Comparison of ENCODE assay signal across 10 mouse cellular contexts in the genomic region with DNA sequence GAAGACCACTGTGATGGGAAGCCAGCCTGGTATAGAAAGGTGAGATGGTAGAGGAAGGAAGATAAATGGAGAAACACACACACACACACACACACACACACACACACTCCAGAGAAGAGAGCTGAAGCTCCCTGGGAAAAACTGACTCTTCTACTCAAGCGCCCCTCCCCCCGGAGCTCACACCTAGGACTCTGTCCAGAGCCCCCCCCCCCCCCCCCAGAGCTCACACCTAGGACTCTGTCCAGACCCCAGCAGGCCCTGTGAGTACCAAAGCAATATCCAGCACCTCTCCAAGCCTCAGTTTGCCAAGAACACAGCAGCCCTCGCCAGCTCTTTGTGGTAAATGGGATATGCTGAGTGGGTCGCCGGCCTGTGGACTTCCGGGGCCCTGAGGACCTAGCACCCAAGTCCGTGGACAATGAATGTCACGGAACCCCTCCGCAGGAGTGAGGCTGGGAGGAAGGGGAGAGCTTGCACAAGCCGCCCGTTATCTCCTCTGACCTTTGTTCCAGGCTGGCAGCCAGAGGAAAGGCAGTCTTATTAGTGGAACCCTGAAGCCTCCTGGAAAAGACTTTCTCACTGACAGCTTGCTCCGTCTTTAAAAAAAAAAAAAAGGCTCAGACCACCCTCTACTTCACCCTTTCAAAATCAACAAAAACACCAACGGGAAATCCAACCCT. TPM values are rescaled to one million over a fixed set of nuclear protein-coding genes. Genes with fewer than 3 reads are reported as not detected.
DNase-seq lines count a peak whose midpoint lies in the region; ATAC-seq and TF ChIP-seq lines count a peak whose summit lies in the region.
"Had no signal": no experiment of that assay in that cellular context is flagged by ENCODE, and none has a peak within 500 bp of the region (broad histone marks: within the 10 kb centered on the region; RNA-seq: fewer than 3 reads in every experiment).

No protein-coding gene starts in this region.

- 29% methylated on average over 13 of the region's 13 CpGs for WGBS in heart, embryonic 11.5 days (ENCODE audit: insufficient replicate concordance)
- WGBS in forebrain, embryonic 16.5 days: 45% methylated on average over 12 of the region's 13 CpGs
- 64% methylated on average over 13 of the region's 13 CpGs for WGBS in intestine, embryonic 14.5 days
- 48% methylated on average over 13 of the region's 13 CpGs for WGBS in midbrain, postnatal 0 days

- no peak for DNase-seq in heart, adult 8-10 months (ENCODE audit: low spot score)
- DNase-seq in intestine, embryonic 14.5 days (ENCODE audit: low spot score): no peak
- no peak for DNase-seq in midbrain, postnatal 0 days (ENCODE audit: low spot score)
- no peak for DNase-seq in left cerebral cortex, postnatal 25 days (ENCODE audit: low spot score in 2 of 2)
- DNase-seq in left cerebral cortex, adult 2 months (ENCODE audit: extremely low spot score in 1 of 2, low spot score in 2 of 2): no peak
- DNase-seq in spleen, adult 12 weeks (ENCODE audit: low spot score): no peak

- H3K4me2 ChIP-seq in heart, embryonic 11.5 days: peak overlapping the region; percentile 87
- peak overlapping the region; percentile 26 for H3K4me2 ChIP-seq in forebrain, embryonic 16.5 days (ENCODE audit: low read length)
- peak overlapping the region; percentile 25 for H3K4me2 ChIP-seq in intestine, embryonic 14.5 days (ENCODE audit: low read length)
- H3K4me2 ChIP-seq in midbrain, postnatal 0 days (ENCODE audit: low read depth, low read length, poor library complexity, severe bottlenecking): peak overlapping the region; percentile 93

- peak overlapping the region; percentile 59 for H3K27ac ChIP-seq in heart, embryonic 11.5 days (ENCODE audit: low read depth, low read length)
- H3K27ac ChIP-seq in forebrain, embryonic 16.5 days (ENCODE audit: low read length): no peak overlapping the region
- no peak overlapping the region for H3K27ac ChIP-seq in intestine, embryonic 14.5 days (ENCODE audit: low read depth)
- H3K27ac ChIP-seq in midbrain, postnatal 0 days (ENCODE audit: low read depth, low read length): no peak overlapping the region
- H3K27ac ChIP-seq in left cerebral cortex, adult 2 months: no peak overlapping the region

- no peak for ATAC-seq in heart, embryonic 11.5 days (replicated peaks; ENCODE audit: insufficient number of reproducible peaks, low FRiP score, low TSS enrichment)
- no peak for ATAC-seq in forebrain, embryonic 16.5 days
- ATAC-seq in intestine, embryonic 14.5 days (replicated peaks; ENCODE audit: low FRiP score, low TSS enrichment, low read depth): no peak
- no peak for ATAC-seq in midbrain, postnatal 0 days (ENCODE audit: low FRiP score)

- TF ChIP-seq CTCF in midbrain, postnatal 0 days (IDR thresholded peaks at IDR 0.05): no peak
- no peak for TF ChIP-seq CTCF in left cerebral cortex, adult 2 months (IDR thresholded peaks at IDR 0.05)

- H3K9ac ChIP-seq in heart, embryonic 11.5 days (ENCODE audit: low read depth, low read length): 0 out of 2 replicates have a peak overlapping the region, but pooled peaks have one; percentile 36
- 0 out of 2 replicates have a peak overlapping the region, but pooled peaks have one; percentile 27 for H3K9ac ChIP-seq in forebrain, embryonic 16.5 days (replicated peaks; ENCODE audit: low read depth, low read length)
- H3K9ac ChIP-seq in intestine, embryonic 14.5 days (ENCODE audit: low read length): no peak overlapping the region
- no peak overlapping the region for H3K9ac ChIP-seq in midbrain, postnatal 0 days (replicated peaks; ENCODE audit: low read length, poor library complexity, severe bottlenecking)

- intact Hi-C loops in left cerebral cortex, postnatal 25 days (cut with DNase I): no loop called here
- intact Hi-C loops in left cerebral cortex, adult 2 months (cut with DNase I): loop anchor here (2.0 kb wide), 1 partner anchor 54 kb away; no protein-coding TSS in a partner anchor

- H3K4me3 ChIP-seq in heart, embryonic 11.5 days (ENCODE audit: low read depth, low read length): no peak overlapping the region
- H3K4me3 ChIP-seq in forebrain, embryonic 16.5 days (replicated peaks; ENCODE audit: low read length): no peak overlapping the region
- no peak overlapping the region for H3K4me3 ChIP-seq in intestine, embryonic 14.5 days (ENCODE audit: low read depth, low read length)
- H3K4me3 ChIP-seq in midbrain, postnatal 0 days (ENCODE audit: low read depth, low read length): peak overlapping the region; percentile 1; the same call in 1 of the 2 replicates
- H3K4me3 ChIP-seq in left cerebral cortex, adult 2 months: no peak overlapping the region

- no peaks in the 10 kb centered on the region for H3K36me3 ChIP-seq in heart, embryonic 11.5 days (ENCODE audit: control insufficient read depth, insufficient read depth, low read length)
- H3K36me3 ChIP-seq in forebrain, embryonic 16.5 days (ENCODE audit: control insufficient read depth, insufficient read depth): no peaks in the 10 kb centered on the region
- no peaks in the 10 kb centered on the region for H3K36me3 ChIP-seq in intestine, embryonic 14.5 days (ENCODE audit: control insufficient read depth, insufficient read depth, low read length)
- H3K36me3 ChIP-seq in midbrain, postnatal 0 days (ENCODE audit: insufficient read depth, low read length): no peaks in the 10 kb centered on the region
- H3K36me3 ChIP-seq: G1E had no signal

- H3K4me1 ChIP-seq in heart, embryonic 11.5 days (ENCODE audit: control insufficient read depth, insufficient read depth, low read length): peaks cover 78% of the 10 kb centered on the region
- H3K4me1 ChIP-seq in forebrain, embryonic 16.5 days (replicated peaks; ENCODE audit: control insufficient read depth, insufficient read depth, low read length): peaks cover 60% of the 10 kb centered on the region
- peaks cover 47% of the 10 kb centered on the region for H3K4me1 ChIP-seq in intestine, embryonic 14.5 days (replicated peaks; ENCODE audit: control insufficient read depth, insufficient read depth, low read length)
- peaks cover 55% of the 10 kb centered on the region for H3K4me1 ChIP-seq in midbrain, postnatal 0 days (ENCODE audit: insufficient read depth, low read length)

- no peaks in the 10 kb centered on the region for H3K9me3 ChIP-seq in heart, embryonic 11.5 days (replicated peaks; ENCODE audit: control insufficient read depth, low read length)
- no peaks in the 10 kb centered on the region for H3K9me3 ChIP-seq in forebrain, embryonic 16.5 days (ENCODE audit: control insufficient read depth, low read length)
- no peaks in the 10 kb centered on the region for H3K9me3 ChIP-seq in intestine, embryonic 14.5 days (ENCODE audit: control insufficient read depth, low read length)
- H3K9me3 ChIP-seq in midbrain, postnatal 0 days (ENCODE audit: low read length): no peaks in the 10 kb centered on the region

- H3K27me3 ChIP-seq in heart, embryonic 11.5 days (ENCODE audit: control insufficient read depth, insufficient read depth, low read length): no peaks in the 10 kb centered on the region
- H3K27me3 ChIP-seq in forebrain, embryonic 16.5 days (replicated peaks; ENCODE audit: control insufficient read depth, insufficient read depth, low read length): no peaks in the 10 kb centered on the region
- H3K27me3 ChIP-seq in intestine, embryonic 14.5 days (replicated peaks; ENCODE audit: control insufficient read depth, insufficient read depth, low read length): no peaks in the 10 kb centered on the region; the same call in 1 of the 2 replicates
- H3K27me3 ChIP-seq in midbrain, postnatal 0 days (ENCODE audit: insufficient read depth, low read length): no peaks in the 10 kb centered on the region

RNA-seq across cellular contexts. Expression of a gene that starts 4.8 kb away (rescaled TPM):
- polyA plus RNA-seq in heart, embryonic 11.5 days (2014; fragmentation: Nextera tagmentation; extraction: Ambion mirVana): 6.3 and 7.8 TPM in 2 replicates
- 10 to 100 TPM; 38.2 to 46.2 (median 40.0) TPM for total RNA-seq in heart, adult 8-10 months (2022)
- polyA plus RNA-seq in forebrain, embryonic 16.5 days (2015; fragmentation: Nextera tagmentation; extraction: Ambion mirVana): 12.0 and 12.9 TPM in 2 replicates
- polyA plus RNA-seq in intestine, embryonic 14.5 days (2014; fragmentation: Nextera tagmentation; extraction: Ambion mirVana): 10.9 and 11.2 TPM in 2 replicates
- 69.1 and 89.6 TPM in 2 replicates for total RNA-seq in midbrain, postnatal 0 days (2014; rRNA removed)
- polyA plus RNA-seq in midbrain, postnatal 0 days (2015; fragmentation: Nextera tagmentation; extraction: Ambion mirVana): 16.6 and 19.9 TPM in 2 replicates
- total RNA-seq in left cerebral cortex, postnatal 25 days (2021): 10 to 100 TPM; 74.7 to 76.9 TPM
- total RNA-seq in left cerebral cortex, adult 2 months (2021): 10 to 100 TPM; 73.7 to 79.3 TPM
- total RNA-seq: monocyte, adult 5-6 weeks had no signal
- polyA plus RNA-seq: G1E had no signal

RNA-seq across cellular contexts. Expression of a gene that starts 35.7 kb away (rescaled TPM):
- polyA plus RNA-seq in heart, embryonic 11.5 days (2014; fragmentation: Nextera tagmentation; extraction: Ambion mirVana): 0.28 and 0.29 TPM in 2 replicates
- 1 to 10 TPM; 1.2 to 2.0 (median 1.5) TPM for total RNA-seq in heart, adult 8-10 months (2022)
- 1.6 and 2.3 TPM in 2 replicates for polyA plus RNA-seq in forebrain, embryonic 16.5 days (2015; fragmentation: Nextera tagmentation; extraction: Ambion mirVana)
- 0.28 and 0.67 TPM in 2 replicates for polyA plus RNA-seq in intestine, embryonic 14.5 days (2014; fragmentation: Nextera tagmentation; extraction: Ambion mirVana)
- 9.3 and 10.4 TPM in 2 replicates for total RNA-seq in midbrain, postnatal 0 days (2014; rRNA removed)
- polyA plus RNA-seq in midbrain, postnatal 0 days (2015; fragmentation: Nextera tagmentation; extraction: Ambion mirVana): 2.7 and 2.9 TPM in 2 replicates
- total RNA-seq in left cerebral cortex, postnatal 25 days (2021): 1 to 10 TPM; 6.9 to 7.1 TPM
- total RNA-seq in left cerebral cortex, adult 2 months (2021): 1 to 10 TPM; 7.1 to 7.4 TPM
- total RNA-seq: monocyte, adult 5-6 weeks had no signal
- polyA plus RNA-seq: G1E had no signal

Comparison
In these comparisons a context has a peak if more than half of its experiments do, and no peak if none do; other contexts are left out.
1. H3K4me2 ChIP-seq: peak in every context shown above with its lines; median percentile 93 in midbrain, postnatal 0 days; 87 in heart, embryonic 11.5 days; 26 in forebrain, embryonic 16.5 days; 25 in intestine, embryonic 14.5 days.
2. H3K9ac ChIP-seq: peak in heart, embryonic 11.5 days (single experiment) and forebrain, embryonic 16.5 days (single experiment); none in intestine, embryonic 14.5 days (single experiment) and midbrain, postnatal 0 days (single experiment).